Mouse (Mus musculus) hindbrain, embryonic 16.5 days (tissue): ENCODE data around the gene Pelp1. TPM values are rescaled to one million over a fixed set of nuclear protein-coding genes. Genes with fewer than 3 reads are reported as not detected.
"Not testable (repeated sequence)": the region's sequence is repeated elsewhere in the genome, so short reads cannot be mapped to it uniquely, and the experiment has no call there.

Experiments used
- ATAC-seq: fragments of 200-750 bp; cut with Nextera tagmentation; 2 replicates; pipeline ENCODE4 v1.8.0; 2017; ENCODE audit warnings: moderate TSS enrichment, moderate library complexity
- H3K27ac ChIP-seq: fragments of 300-500 bp; sonication (generic); 2 replicates; pipeline ENCODE4 v1.5.1; 2014; ENCODE audit warnings: low read depth, mild to moderate bottlenecking, control low read depth, low read length, moderate library complexity
- H3K27me3 ChIP-seq: fragments of 300-500 bp; sonication (generic); replicated peaks from 2 replicates; pipeline ENCODE4 v1.6.1; 2014; ENCODE audit warnings: low read length; ENCODE audit not compliant: control insufficient read depth, insufficient read depth
- H3K36me3 ChIP-seq: fragments of 300-500 bp; sonication (generic); 2 replicates; pipeline ENCODE4 v1.6.1; 2014; ENCODE audit warnings: mild to moderate bottlenecking, low read length, moderate library complexity, mixed read lengths; ENCODE audit not compliant: control insufficient read depth, insufficient read depth
- H3K4me1 ChIP-seq: fragments of 300-500 bp; sonication (generic); 2 replicates; pipeline ENCODE4 v1.6.1; 2014; ENCODE audit warnings: low read depth, low read length; ENCODE audit not compliant: control insufficient read depth, insufficient read depth
- H3K4me2 ChIP-seq: fragments of 300-500 bp; sonication (generic); 2 replicates; pipeline ENCODE4 v1.6.1; 2014; ENCODE audit warnings: mild to moderate bottlenecking, low read length, control low read depth, moderate library complexity
- H3K4me3 ChIP-seq: fragments of 300-500 bp; sonication (generic); 2 replicates; pipeline ENCODE4 v1.5.1; 2014; ENCODE audit warnings: mild to moderate bottlenecking, low read length, control low read depth, moderate library complexity
- H3K9ac ChIP-seq: fragments of 300-500 bp; sonication (generic); 2 replicates; pipeline ENCODE4 v1.6.1; 2014; ENCODE audit warnings: low read depth, mild to moderate bottlenecking, control low read depth, low read length, moderate library complexity
- H3K9me3 ChIP-seq: fragments of 300-500 bp; sonication (generic); 2 replicates; pipeline ENCODE4 v1.6.1; 2014; ENCODE audit warnings: mild to moderate bottlenecking, low read length, moderate library complexity; ENCODE audit not compliant: control insufficient read depth
- WGBS: fragments of 180-500 bp; shearing (Covaris S2); extraction: QIAGEN DNeasy Blood & Tissue Kit; methylation state at CpG from one replicate; pipeline ENCODE4 v1.1.7; 2014; 5-methylcytosine and 5-hydroxymethylcytosine counted together
- polyA plus RNA-seq: library from polyadenylated mRNA; unstranded; fragments of >200 nt; fragmentation: Nextera tagmentation; extraction: Ambion mirVana; gene quantifications from 2 replicates; pipeline ENCODE4 v1.2.1, GENCODE M21; 2015

Pelp1 gene
- polyA plus RNA-seq, 1 experiment from 2014 or later: 31.7 TPM

DNA sequence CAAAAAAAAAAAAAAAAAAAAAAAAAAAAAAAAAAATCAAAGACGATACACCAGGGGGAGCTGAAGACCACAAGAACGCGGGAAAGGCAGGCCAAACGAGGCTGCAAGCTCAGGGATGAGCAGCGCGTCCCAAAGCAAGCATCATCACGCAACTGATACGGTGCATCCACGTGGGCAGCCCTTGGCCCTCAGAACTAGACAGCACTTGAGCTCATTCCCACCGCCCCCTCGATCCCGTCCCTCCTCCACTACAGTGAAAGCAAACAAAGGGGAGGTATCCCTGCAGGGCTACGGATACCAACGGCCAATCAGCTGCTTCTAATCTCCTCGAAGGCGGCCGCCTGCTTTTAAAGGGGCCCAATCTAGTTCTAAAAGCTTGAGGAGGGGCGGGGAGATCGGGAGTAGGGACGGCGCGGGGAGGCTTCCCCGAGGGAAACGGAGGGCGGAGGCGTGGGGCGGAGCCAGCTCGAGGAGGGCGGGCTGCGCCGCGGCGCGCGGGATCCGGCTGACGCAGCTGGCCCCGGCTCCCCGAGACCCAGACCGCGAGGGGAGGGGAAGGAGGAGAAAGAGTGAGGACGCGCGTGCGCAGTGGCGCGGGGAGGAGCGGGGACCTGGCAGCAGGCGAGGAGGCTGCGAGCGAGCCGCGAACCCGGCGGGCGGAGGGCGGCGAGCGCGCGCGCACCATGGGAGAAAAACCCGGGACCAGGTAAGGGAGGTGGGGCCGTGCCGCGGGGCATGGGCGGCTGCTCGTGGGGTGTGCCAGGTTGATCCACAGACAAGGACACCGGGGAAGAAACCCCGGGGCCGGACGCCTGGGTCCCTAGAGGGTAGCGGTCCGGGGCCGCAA, 22.4 kb upstream of the Pelp1 start, which contains the start of gene Arrb2:
Gene Arrb2, plus strand, starts transcription at position 588 of the 847 bp plus-strand sequence.
- H3K9ac ChIP-seq: peak within 1 kb of the TSS; percentile 95
- H3K4me1 ChIP-seq: peaks cover 17% of the 10 kb centered on the region
- H3K27ac ChIP-seq: peak within 1 kb of the TSS; percentile 95
- WGBS: under 1% methylated on average over 69 of the region's 75 CpGs
- H3K27me3 ChIP-seq: no peaks in the 10 kb centered on the region
- H3K36me3 ChIP-seq: peaks cover 12% of the 10 kb centered on the region
- H3K4me2 ChIP-seq: peak within 1 kb of the TSS; percentile 83
- no peaks in the 10 kb centered on the region for H3K9me3 ChIP-seq
- ATAC-seq: peak; percentile 97
- H3K4me3 ChIP-seq: peak within 1 kb of the TSS; percentile 78

DNA sequence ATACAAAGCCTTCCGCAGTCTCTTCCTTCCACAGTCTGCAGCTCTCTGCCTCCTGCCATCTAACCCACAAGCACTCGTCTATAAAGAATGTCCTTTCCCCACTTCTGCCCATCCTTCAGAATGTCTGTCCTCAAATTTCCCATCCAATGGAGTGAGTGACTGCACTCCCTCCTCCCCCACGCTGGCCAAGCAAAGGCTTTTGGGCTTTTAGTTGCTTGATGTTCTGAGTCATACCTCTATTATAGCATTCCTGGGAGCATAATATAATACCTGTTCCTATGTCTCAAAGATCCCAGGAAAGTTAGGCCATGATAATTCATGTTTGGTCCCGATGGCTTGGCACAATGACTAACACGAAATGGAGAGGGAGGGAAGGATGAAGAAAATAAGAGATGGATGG, 21.7 kb upstream of the Pelp1 start:
- peaks cover 6% of the 10 kb centered on the region for H3K36me3 ChIP-seq
- H3K4me1 ChIP-seq: peaks cover 17% of the 10 kb centered on the region
- ATAC-seq: no peak
- no peaks in the 10 kb centered on the region for H3K27me3 ChIP-seq
- H3K9me3 ChIP-seq: no peaks in the 10 kb centered on the region
- H3K4me2 ChIP-seq: peak overlapping the region; percentile 83
- H3K4me3 ChIP-seq: peak overlapping the region; percentile 78
- peak overlapping the region; percentile 56 for H3K27ac ChIP-seq
- H3K9ac ChIP-seq: peak overlapping the region; percentile 16
- 22% methylated on average over 5 of the region's 5 CpGs for WGBS

DNA sequence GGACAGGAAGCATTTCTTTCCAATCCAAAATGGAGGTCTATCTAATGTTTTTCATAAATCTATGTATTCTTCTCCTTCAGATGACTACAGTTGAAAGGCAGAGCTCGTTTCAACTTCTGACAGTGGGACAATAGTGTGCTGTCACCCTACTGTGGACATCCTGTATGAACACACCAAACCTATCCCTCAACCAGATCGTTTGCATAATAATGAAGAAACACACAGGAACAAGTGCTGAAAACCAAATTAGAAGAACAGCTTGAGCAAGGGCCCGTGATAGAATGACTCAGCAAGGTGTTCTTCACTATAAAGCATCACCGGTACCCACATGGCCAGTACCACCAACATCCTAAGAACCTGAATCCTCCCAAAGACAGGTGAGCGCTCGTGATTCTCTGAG, 16.8 kb upstream of the Pelp1 start:
- not testable (repeated sequence) for H3K4me1 ChIP-seq, H3K36me3 ChIP-seq, H3K4me2 ChIP-seq, H3K27me3 ChIP-seq, H3K9ac ChIP-seq, H3K4me3 ChIP-seq, ATAC-seq, H3K27ac ChIP-seq, H3K9me3 ChIP-seq
- 70% methylated on average over 6 of the region's 6 CpGs for WGBS

DNA sequence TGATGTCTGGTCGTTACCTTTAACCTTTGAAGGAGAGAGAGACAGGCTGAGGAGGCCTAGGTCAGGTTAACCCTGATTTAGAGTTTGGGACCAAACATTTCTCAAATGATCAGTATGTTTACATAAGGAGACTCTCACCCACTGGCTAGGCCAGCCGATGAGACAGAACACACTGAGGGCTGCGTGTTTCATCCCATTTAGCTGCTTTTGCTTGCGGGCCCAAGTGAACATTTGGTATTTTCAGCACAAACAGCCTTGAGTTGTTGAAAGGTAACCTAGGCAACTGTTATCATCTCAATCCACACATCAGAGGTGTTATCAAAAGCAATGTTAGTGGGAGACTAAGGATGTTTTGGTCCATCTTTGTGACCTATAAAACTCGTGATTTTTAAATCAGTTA, 9.7 kb upstream of the Pelp1 start:
- Histone ChIP-seq H3K9ac (no peak overlapping the region), H3K27me3 (no peaks in the 10 kb centered on the region), H3K9me3 (no peaks in the 10 kb centered on the region), H3K36me3 (no peaks in the 10 kb centered on the region), H3K4me2 (no peak overlapping the region), H3K4me1 (no peaks in the 10 kb centered on the region), H3K4me3 (no peak overlapping the region), H3K27ac (no peak overlapping the region)
- no peak for ATAC-seq
- 74% methylated on average over 5 of the region's 5 CpGs for WGBS

DNA sequence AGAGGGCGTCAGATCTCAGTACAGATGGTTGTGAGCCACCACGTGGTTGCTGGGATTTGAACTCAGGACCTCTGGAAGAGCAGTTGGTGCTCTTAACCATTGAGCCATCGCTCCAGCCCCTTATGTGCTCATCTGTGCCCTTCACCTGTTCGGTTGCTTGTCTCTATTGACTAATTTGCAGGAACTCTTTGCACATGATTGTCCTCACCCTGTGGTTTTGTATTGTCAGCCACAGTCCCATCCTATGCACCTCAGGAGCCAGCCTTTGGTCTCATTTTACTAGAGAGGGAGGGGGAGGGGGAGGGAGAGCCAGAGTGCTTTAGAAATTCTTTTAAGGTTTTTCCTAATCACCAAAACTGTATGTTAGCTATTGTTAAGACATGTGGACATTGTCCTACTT, 8.4 kb upstream of the Pelp1 start:
- Histone ChIP-seq H3K9me3 (no peaks in the 10 kb centered on the region), H3K4me3 (no peak overlapping the region), H3K27me3 (no peaks in the 10 kb centered on the region), H3K27ac (no peak overlapping the region), H3K4me1 (no peaks in the 10 kb centered on the region), H3K9ac (no peak overlapping the region), H3K36me3 (no peaks in the 10 kb centered on the region), H3K4me2 (no peak overlapping the region)
- WGBS: 65% methylated on average over 4 of the region's 4 CpGs
- ATAC-seq: no peak

DNA sequence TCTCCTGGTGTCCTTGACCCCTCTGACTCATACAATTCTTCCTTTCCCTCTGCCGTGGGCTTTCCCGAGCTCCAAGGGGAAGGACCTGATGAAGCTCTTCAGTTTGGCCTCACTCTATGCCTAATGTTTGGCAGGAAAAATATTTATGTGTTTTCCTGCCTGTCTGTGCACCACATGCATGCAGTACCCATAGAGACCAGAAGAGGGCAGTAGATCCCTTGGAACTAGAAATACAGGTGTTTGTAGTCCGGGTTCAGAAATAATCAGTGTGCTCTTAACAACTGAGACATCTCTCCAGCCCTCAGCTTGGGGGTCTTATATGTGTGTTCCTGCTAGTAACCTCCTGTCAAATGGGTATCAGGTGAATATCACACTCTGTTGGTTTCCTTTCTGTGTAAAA, 4.1 kb upstream of the Pelp1 start:
- H3K4me2 ChIP-seq: no peak overlapping the region
- 8% methylated on average over 3 of the region's 3 CpGs for WGBS
- H3K9me3 ChIP-seq: no peaks in the 10 kb centered on the region
- no peak overlapping the region for H3K4me3 ChIP-seq
- H3K27ac ChIP-seq: no peak overlapping the region
- H3K9ac ChIP-seq: no peak overlapping the region
- H3K27me3 ChIP-seq: no peaks in the 10 kb centered on the region
- peaks cover 3% of the 10 kb centered on the region for H3K4me1 ChIP-seq
- no peak for ATAC-seq
- no peaks in the 10 kb centered on the region for H3K36me3 ChIP-seq

DNA sequence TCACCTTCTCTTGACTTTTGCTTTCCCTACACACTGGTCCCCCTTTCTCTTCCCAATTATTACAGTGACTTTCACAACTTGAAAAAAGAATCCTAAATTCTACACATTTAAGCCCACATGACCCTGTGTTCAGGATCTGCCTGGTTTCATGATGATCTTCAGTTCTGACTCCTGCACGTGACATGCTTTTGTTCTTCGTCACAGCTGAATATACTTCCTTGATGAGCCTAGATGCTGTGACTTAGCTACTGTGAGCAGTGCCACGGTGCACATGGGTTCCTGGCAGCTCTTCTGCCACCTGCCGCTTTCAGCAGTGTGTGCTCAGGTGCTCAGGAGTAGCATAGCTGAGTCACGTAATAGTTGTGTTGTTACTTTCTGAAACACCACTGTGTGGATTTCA, 2.8 kb upstream of the Pelp1 start:
- no peaks in the 10 kb centered on the region for H3K27me3 ChIP-seq
- 74% methylated on average over 5 of the region's 5 CpGs for WGBS
- ATAC-seq: no peak
- no peak overlapping the region for H3K27ac ChIP-seq
- no peaks in the 10 kb centered on the region for H3K36me3 ChIP-seq
- no peak overlapping the region for H3K4me2 ChIP-seq
- H3K9me3 ChIP-seq: no peaks in the 10 kb centered on the region
- peaks cover 14% of the 10 kb centered on the region for H3K4me1 ChIP-seq
- no peak overlapping the region for H3K4me3 ChIP-seq
- no peak overlapping the region for H3K9ac ChIP-seq

DNA sequence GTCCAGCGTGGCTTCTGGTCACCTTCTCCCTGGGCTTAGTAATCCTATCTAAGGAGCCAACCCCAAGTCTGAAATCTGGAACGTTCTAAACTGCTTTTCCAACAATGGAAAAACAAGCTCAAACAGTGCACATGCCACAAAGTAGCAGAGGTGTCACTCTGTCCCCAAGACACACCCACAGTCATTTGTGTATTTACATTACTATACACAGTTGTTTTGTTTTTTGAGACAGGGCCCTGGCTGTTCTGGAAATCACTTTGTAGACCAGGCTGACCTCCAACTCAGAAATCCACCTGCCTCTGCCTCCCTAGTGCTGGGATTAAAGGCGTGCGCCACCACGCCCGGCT, 439 bp upstream of the Pelp1 start:
- Histone ChIP-seq H3K27me3 (no peaks in the 10 kb centered on the region), H3K9me3 (no peaks in the 10 kb centered on the region), H3K4me2 (peak overlapping the region; percentile 76), H3K36me3 (no peaks in the 10 kb centered on the region), H3K4me3 (peak overlapping the region; percentile 84), H3K4me1 (peaks cover 18% of the 10 kb centered on the region), H3K27ac (peak overlapping the region; percentile 75), H3K9ac (peak overlapping the region; percentile 96)
- no peak for ATAC-seq
- 62% methylated on average over 6 of the region's 6 CpGs for WGBS

DNA sequence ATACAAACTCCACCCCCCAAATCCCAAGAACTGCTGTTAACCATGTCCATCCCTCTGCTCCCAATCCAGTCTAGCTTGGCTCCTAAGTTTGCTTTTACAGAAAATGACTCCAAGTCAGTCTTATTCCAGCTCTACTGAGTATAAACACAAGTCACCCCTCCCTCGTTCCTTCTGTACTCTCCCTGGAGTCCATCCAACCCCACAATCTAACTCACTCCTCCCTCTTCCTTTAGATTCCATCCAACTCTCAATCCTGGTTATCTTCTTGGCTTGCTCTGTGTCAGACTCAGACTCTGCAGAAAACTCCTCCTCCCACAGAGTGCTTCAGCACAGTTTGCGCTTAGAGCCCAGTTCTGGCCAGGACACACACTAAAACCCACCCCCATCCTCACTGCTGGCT, 6.2 kb downstream of the Pelp1 start:
- H3K4me1 ChIP-seq: peaks cover 11% of the 10 kb centered on the region
- H3K4me3 ChIP-seq: no peak overlapping the region
- 87% methylated on average over 2 of the region's 2 CpGs for WGBS
- no peak overlapping the region for H3K4me2 ChIP-seq
- no peaks in the 10 kb centered on the region for H3K27me3 ChIP-seq
- H3K9ac ChIP-seq: no peak overlapping the region
- H3K9me3 ChIP-seq: no peaks in the 10 kb centered on the region
- H3K27ac ChIP-seq: no peak overlapping the region
- peaks cover 23% of the 10 kb centered on the region for H3K36me3 ChIP-seq
- no peak for ATAC-seq
